Mouse (Mus musculus) adrenal gland, adult 8-10 months (tissue): ENCODE measurements around the gene Ift27. TPM values are rescaled to one million over a fixed set of nuclear protein-coding genes. Genes with fewer than 3 reads are reported as not detected.

Source experiments
- total RNA-seq, 4 experiments: library from RNA; stranded (reverse); gene quantifications; 2 replicates each; pipeline ENCODE4 v1.2.4; 2022

The Ift27 gene
- total RNA-seq, 4 experiments from 2014 or later, result 14.3 to 31.1 (median 23.4) TPM

Other genes starting within 250 kb of the Ift27 start
- 100 to 1,000 TPM; 548 to 745 (median 627) TPM for gene Txn2, start 245.1 kb downstream of the Ift27 start, total RNA-seq
- 1 to 10 TPM; 4.2 to 9.3 (median 6.3) TPM for gene Foxred2, start 217.4 kb downstream of the Ift27 start, total RNA-seq
- 100 to 1,000 TPM; 140 to 159 (median 147) TPM for gene Eif3d, start 203.3 kb downstream of the Ift27 start, total RNA-seq
- gene Cacng2, start 54.1 kb downstream of the Ift27 start, total RNA-seq, result 1 to 10 TPM in 1 of 4 experiments, under 1 TPM in 3; 0.56 to 1.0 (median 0.88) TPM
- gene Pvalb, start 32.3 kb upstream of the Ift27 start, total RNA-seq, result not detected
- 1 to 10 TPM; 2.0 to 5.1 (median 3.3) TPM for gene Ncf4, start 70.7 kb upstream of the Ift27 start, total RNA-seq
- 1 to 10 TPM in 2 of 4 experiments, under 1 TPM in 2; 0.70 to 2.2 (median 1.4) TPM for gene Csf2rb2, start 131.6 kb upstream of the Ift27 start, total RNA-seq
- gene Csf2rb, start 151.6 kb upstream of the Ift27 start, total RNA-seq, result 1 to 10 TPM; 4.6 to 7.9 (median 6.9) TPM
- gene Tex33, start 221.8 kb upstream of the Ift27 start, total RNA-seq, result under 1 TPM in 1 of 4 experiments, not detected in 3; 0.31 TPM
- 100 to 1,000 TPM; 288 to 361 (median 321) TPM for gene Tst, start 231.8 kb upstream of the Ift27 start, total RNA-seq
- gene Mpst, start 232.3 kb upstream of the Ift27 start, total RNA-seq, result 10 to 100 TPM; 47.5 to 53.8 (median 49.3) TPM